In the genomic region with DNA sequence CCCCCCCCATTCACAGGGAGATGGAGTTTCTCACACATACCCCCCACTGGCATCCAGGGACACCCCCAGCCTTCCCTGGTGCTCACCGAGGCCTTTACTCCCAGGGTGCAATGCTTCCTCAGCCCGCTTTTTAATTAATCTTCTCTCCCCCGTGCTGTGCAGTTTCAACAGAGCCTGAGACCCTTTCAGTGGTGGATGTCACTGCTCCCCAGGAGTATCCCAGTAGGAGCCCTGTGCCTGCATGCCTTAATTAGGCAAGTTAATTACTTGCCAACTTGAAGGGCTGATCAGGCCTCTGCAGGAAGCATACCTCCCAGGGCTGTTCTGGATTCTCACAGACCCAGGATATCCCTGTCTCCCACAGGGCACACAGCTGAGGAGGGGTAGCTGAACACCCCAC, we compare ENCODE assay signal across 23 mouse cellular contexts.
DNase-seq lines count a peak whose midpoint lies in the region; ATAC-seq lines count a peak whose summit lies in the region.
"Had no signal": no experiment of that assay in that cellular context is flagged by ENCODE, and none has a peak within 500 bp of the region (broad histone marks: within the 10 kb centered on the region; RNA-seq: fewer than 3 reads in every experiment).

No protein-coding gene starts in this region.

- no peak overlapping the region for H3K4me2 ChIP-seq in kidney, embryonic 15.5 days
- no peak overlapping the region for H3K4me2 ChIP-seq in forebrain, embryonic 16.5 days (ENCODE audit: low read length)
- no peak overlapping the region for H3K4me2 ChIP-seq in midbrain, embryonic 13.5 days (replicated peaks)
- H3K4me2 ChIP-seq: embryonic facial prominence, embryonic 13.5 days; liver, embryonic 12.5 days; lung, embryonic 15.5 days; stomach, embryonic 15.5 days had no signal

- peak; percentile 40 for ATAC-seq in kidney, embryonic 15.5 days (replicated peaks; ENCODE audit: low FRiP score)
- peak; percentile 40; the same call in 1 of the 2 replicates for ATAC-seq in forebrain, embryonic 16.5 days
- ATAC-seq in midbrain, embryonic 13.5 days: peak; percentile 69
- no peak for ATAC-seq in inflammation-experienced regulatory T-cells, adult 6 months
- ATAC-seq: intestine, postnatal 0 days; liver, embryonic 12.5 days; Patski had no signal

- no peak overlapping the region for H3K4me3 ChIP-seq in kidney, embryonic 15.5 days (replicated peaks)
- no peak overlapping the region for H3K4me3 ChIP-seq in forebrain, embryonic 16.5 days (replicated peaks; ENCODE audit: low read length)
- H3K4me3 ChIP-seq in midbrain, embryonic 13.5 days (replicated peaks): no peak overlapping the region
- H3K4me3 ChIP-seq: embryonic facial prominence, embryonic 13.5 days; heart, embryonic 10.5 days; limb, embryonic 10.5 days; liver, embryonic 12.5 days; lung, embryonic 15.5 days; megakaryocyte, embryonic 14.5 days; stomach, embryonic 15.5 days had no signal

- no peaks in the 10 kb centered on the region; the same call in 1 of the 2 replicates for H3K9me3 ChIP-seq in kidney, embryonic 15.5 days (replicated peaks)
- no peaks in the 10 kb centered on the region for H3K9me3 ChIP-seq in forebrain, embryonic 16.5 days (ENCODE audit: control insufficient read depth, low read length)
- H3K9me3 ChIP-seq in midbrain, embryonic 13.5 days: no peaks in the 10 kb centered on the region
- H3K9me3 ChIP-seq: embryonic facial prominence, embryonic 13.5 days; heart, embryonic 10.5 days; limb, embryonic 10.5 days; lung, embryonic 15.5 days; stomach, embryonic 15.5 days had no signal

- H3K9ac ChIP-seq in kidney, embryonic 15.5 days: no peak overlapping the region
- H3K9ac ChIP-seq in forebrain, embryonic 16.5 days (replicated peaks; ENCODE audit: low read depth, low read length): no peak overlapping the region
- H3K9ac ChIP-seq in midbrain, embryonic 13.5 days (replicated peaks): no peak overlapping the region
- H3K9ac ChIP-seq: embryonic facial prominence, embryonic 13.5 days; liver, embryonic 12.5 days; lung, embryonic 15.5 days; stomach, embryonic 15.5 days had no signal

- H3K36me3 ChIP-seq in kidney, embryonic 15.5 days: no peaks in the 10 kb centered on the region
- no peaks in the 10 kb centered on the region for H3K36me3 ChIP-seq in forebrain, embryonic 16.5 days (ENCODE audit: control insufficient read depth, insufficient read depth)
- H3K36me3 ChIP-seq in midbrain, embryonic 13.5 days: no peaks in the 10 kb centered on the region
- H3K36me3 ChIP-seq: embryonic facial prominence, embryonic 13.5 days; heart, embryonic 10.5 days; limb, embryonic 10.5 days; liver, embryonic 12.5 days; lung, embryonic 15.5 days; stomach, embryonic 15.5 days had no signal

- WGBS in kidney, embryonic 15.5 days: 16% methylated on average over 3 of the region's 3 CpGs
- 2% methylated on average over 3 of the region's 3 CpGs for WGBS in forebrain, embryonic 16.5 days
- WGBS in midbrain, embryonic 13.5 days: 2% methylated on average over 3 of the region's 3 CpGs

- no peaks in the 10 kb centered on the region for H3K27me3 ChIP-seq in kidney, embryonic 15.5 days
- H3K27me3 ChIP-seq in forebrain, embryonic 16.5 days (replicated peaks; ENCODE audit: control insufficient read depth, insufficient read depth, low read length): no peaks in the 10 kb centered on the region
- no peaks in the 10 kb centered on the region for H3K27me3 ChIP-seq in midbrain, embryonic 13.5 days
- H3K27me3 ChIP-seq: embryonic facial prominence, embryonic 13.5 days; liver, embryonic 12.5 days; lung, embryonic 15.5 days; megakaryocyte, embryonic 14.5 days; Patski; stomach, embryonic 15.5 days had no signal

- peaks cover 12% of the 10 kb centered on the region for H3K4me1 ChIP-seq in kidney, embryonic 15.5 days
- peaks cover 15% of the 10 kb centered on the region for H3K4me1 ChIP-seq in forebrain, embryonic 16.5 days (replicated peaks; ENCODE audit: control insufficient read depth, insufficient read depth, low read length)
- H3K4me1 ChIP-seq in midbrain, embryonic 13.5 days (replicated peaks): peaks cover 27% of the 10 kb centered on the region
- H3K4me1 ChIP-seq: heart, embryonic 10.5 days; liver, embryonic 12.5 days; lung, embryonic 15.5 days; megakaryocyte, embryonic 14.5 days; stomach, embryonic 15.5 days had no signal

- no peak overlapping the region for H3K27ac ChIP-seq in kidney, embryonic 15.5 days
- no peak overlapping the region for H3K27ac ChIP-seq in forebrain, embryonic 16.5 days (ENCODE audit: low read length)
- H3K27ac ChIP-seq in midbrain, embryonic 13.5 days: peak overlapping the region; percentile 49; the same call in 1 of the 2 replicates
- H3K27ac ChIP-seq: embryonic facial prominence, embryonic 13.5 days; heart, embryonic 10.5 days; limb, embryonic 10.5 days; liver, embryonic 12.5 days; lung, embryonic 15.5 days; stomach, embryonic 15.5 days had no signal

- no peak for DNase-seq in kidney, adult 9 months
- DNase-seq in retina, embryonic 14.5 days (ENCODE audit: low spot score): peak; percentile 42
- DNase-seq in right cerebral cortex, adult 2 months (ENCODE audit: low spot score in 2 of 2): no peak
- DNase-seq in frontal cortex, postnatal 14 days (ENCODE audit: low spot score in 2 of 2): no peak
- DNase-seq: cerebellum, adult 11 months; cerebellum, postnatal 36 days; gastrocnemius, postnatal 36 days; kidney, postnatal 36 days; right cerebral cortex, adult 18-20 months; spleen, adult 18-20 months had no signal
